9 mouse cellular contexts compared by ENCODE assay signal in genomic region chr8:85171291-85171690, GRCm38 (mm10). TPM values are rescaled to one million over a fixed set of nuclear protein-coding genes. Genes with fewer than 3 reads are reported as not detected.
DNase-seq lines count a peak whose midpoint lies in the region; ATAC-seq and TF ChIP-seq lines count a peak whose summit lies in the region.
"Had no signal": no experiment of that assay in that cellular context is flagged by ENCODE, and none has a peak within 500 bp of the region (broad histone marks: within the 10 kb centered on the region; RNA-seq: fewer than 3 reads in every experiment).

No protein-coding gene starts in this region.

- no peaks in the 10 kb centered on the region for H3K9me3 ChIP-seq in liver, postnatal 0 days (ENCODE audit: low read length)

- H3K36me3 ChIP-seq in liver, postnatal 0 days (replicated peaks; ENCODE audit: insufficient read depth, low read length) = no peaks in the 10 kb centered on the region

- TF ChIP-seq EP300 in liver, postnatal 0 days (IDR thresholded peaks at IDR 0.05; ENCODE audit: low read depth) = no peak

- H3K9ac ChIP-seq in liver, postnatal 0 days (replicated peaks) = no peak overlapping the region

- no peak overlapping the region for H3K27ac ChIP-seq in liver, postnatal 0 days (ENCODE audit: low read depth)

- peak; percentile 74 for TF ChIP-seq CTCF in liver, postnatal 0 days (IDR thresholded peaks at IDR 0.05; ENCODE audit: low read depth)

- WGBS in liver, postnatal 0 days (ENCODE audit: insufficient replicate concordance) = 29% methylated on average over 14 of the region's 14 CpGs

- no peaks in the 10 kb centered on the region for H3K27me3 ChIP-seq in liver, postnatal 0 days (ENCODE audit: insufficient read depth, low read length)

- H3K4me1 ChIP-seq in liver, postnatal 0 days (ENCODE audit: insufficient read depth) = no peaks in the 10 kb centered on the region

- DNase-seq in cerebellum, adult 11 months = peak; percentile 17
- peak; percentile 5 to 23 for DNase-seq in urinary bladder, adult 18-20 months (ENCODE audit: low spot score in 2 of 2)
- DNase-seq in urinary bladder, postnatal 10 days (ENCODE audit: low spot score) = no peak
- DNase-seq in embryo, embryonic 10.5 days (ENCODE audit: low spot score) = peak; percentile 65
- DNase-seq in kidney, postnatal 25 days = peak; percentile 42 to 53
- DNase-seq in liver, postnatal 0 days = peak; percentile 52
- DNase-seq in spleen, adult 12 weeks (ENCODE audit: low spot score) = peak; percentile 1

- no peak overlapping the region for H3K4me3 ChIP-seq in liver, postnatal 0 days (ENCODE audit: low read depth, low read length)

- ATAC-seq in cerebellum, adult (ENCODE audit: insufficient number of reproducible peaks, low FRiP score, low TSS enrichment) = no peak
- no peak for ATAC-seq in liver, postnatal 0 days

- no peak overlapping the region for H3K4me2 ChIP-seq in liver, postnatal 0 days (ENCODE audit: low read depth, low read length)

RNA-seq across cellular contexts. Expression of gene Cks1brt, which starts 19.6 kb away (rescaled TPM):
- not detected in 2 replicates for polyA plus RNA-seq in liver, postnatal 0 days (2015; fragmentation: Nextera tagmentation; extraction: Ambion mirVana)
- polyA plus RNA-seq: large intestine, adult 2 months had no signal

RNA-seq across cellular contexts. Expression of gene Zfp791, which starts 48.4 kb away (rescaled TPM):
- polyA plus RNA-seq in liver, postnatal 0 days (2015; fragmentation: Nextera tagmentation; extraction: Ambion mirVana) = 2.0 and 5.2 TPM in 2 replicates

RNA-seq across cellular contexts. Expression of gene Olfr371, which starts 54.5 kb away (rescaled TPM):
- not detected in 2 replicates for polyA plus RNA-seq in liver, postnatal 0 days (2015; fragmentation: Nextera tagmentation; extraction: Ambion mirVana)
- polyA plus RNA-seq: large intestine, adult 2 months had no signal
